Mouse (Mus musculus): ENCODE measurements around the gene Nmnat2. TPM values are rescaled to one million over a fixed set of nuclear protein-coding genes. Genes with fewer than 3 reads are reported as not detected.

Gene Nmnat2
- total RNA-seq (2021): under 1 TPM; 0.22 to 0.28 TPM

DNA sequence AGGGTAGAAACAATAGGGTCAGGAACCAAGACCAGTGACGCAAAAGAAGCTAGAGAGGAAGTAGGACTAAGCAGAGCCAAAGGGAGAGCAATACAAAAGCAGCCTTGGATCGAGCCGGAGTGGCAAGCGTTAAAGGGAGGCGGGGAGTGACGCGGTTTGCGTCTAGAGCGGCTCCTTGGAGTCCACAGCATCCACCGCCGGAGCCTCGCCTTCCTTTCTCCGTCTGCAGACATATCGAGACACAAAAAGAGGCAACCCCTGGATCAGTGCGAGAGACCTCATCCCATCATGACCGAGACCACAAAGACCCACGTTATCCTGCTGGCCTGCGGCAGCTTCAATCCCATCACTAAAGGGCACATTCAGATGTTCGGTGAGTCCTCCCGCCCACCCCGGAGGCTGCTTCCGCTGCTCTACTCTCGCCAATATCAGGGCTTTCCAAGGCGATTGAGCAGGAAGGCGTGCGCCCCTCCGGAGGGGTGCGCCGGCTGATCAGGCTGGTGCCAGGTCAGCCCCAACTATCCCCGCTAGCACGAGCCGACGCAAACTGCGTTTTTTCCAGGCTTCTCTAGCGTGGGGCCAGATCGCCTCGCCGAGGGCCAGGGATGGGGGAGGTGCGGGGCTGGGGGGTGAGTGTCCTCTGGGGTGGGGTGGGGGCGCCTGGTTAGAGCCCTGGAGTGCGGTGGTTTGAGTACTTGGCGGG, at the start of gene Nmnat2:
TSS of gene Nmnat2 (plus strand) at position 173 of the 703 bp plus-strand sequence.
- peak in 1 of 2 experiments; percentile 0 for DNase-seq
- intact Hi-C loops (cut with DNase I): no loop called here

DNA sequence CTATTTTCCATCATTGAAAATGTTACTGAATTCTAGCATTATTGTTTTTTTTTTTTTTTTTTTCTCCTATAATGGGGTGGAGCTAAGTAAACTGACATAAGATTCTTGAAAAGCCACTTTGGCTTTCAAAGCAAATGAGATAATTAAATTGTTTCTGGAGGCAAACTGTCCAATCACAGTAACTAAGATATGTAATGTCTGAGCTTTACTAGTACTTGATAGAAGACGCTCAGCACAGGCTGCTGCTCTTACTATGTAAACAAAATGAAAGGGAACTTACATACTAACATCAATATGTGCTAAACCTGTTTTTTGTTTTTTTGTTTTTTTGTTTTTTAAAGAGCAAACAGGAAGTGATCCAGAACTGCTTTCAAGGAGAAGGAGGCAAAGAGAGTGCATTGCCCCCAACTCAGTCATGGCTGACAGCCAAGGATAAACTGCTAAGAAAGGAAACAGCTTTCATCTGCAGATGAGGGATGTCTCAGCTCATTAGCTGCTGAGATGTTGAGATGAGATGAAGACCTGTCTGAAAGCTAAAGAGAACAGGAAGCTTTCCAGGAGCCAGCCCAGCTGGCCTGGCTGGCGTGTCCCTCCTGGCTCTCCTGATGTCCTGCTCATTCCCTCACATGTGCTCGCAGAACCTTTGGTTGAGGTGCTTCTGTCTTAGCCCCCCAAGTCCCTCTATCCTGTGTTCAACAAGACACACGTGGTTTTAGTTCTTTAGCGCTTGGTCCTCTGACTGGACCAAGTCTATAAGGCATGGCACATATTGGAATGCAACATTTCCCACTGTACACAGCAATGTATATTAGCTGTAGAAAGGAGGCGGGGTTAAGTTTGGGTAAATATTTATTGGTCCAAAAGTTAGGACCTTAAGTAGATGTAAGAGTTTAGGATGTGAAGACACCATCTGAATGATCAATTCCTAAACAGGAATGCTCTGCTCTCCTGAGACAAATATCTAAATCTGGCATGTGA, 41.0 kb upstream of the Nmnat2 start:
- intact Hi-C loops (cut with DNase I): no loop called here
- no peak for DNase-seq

DNA sequence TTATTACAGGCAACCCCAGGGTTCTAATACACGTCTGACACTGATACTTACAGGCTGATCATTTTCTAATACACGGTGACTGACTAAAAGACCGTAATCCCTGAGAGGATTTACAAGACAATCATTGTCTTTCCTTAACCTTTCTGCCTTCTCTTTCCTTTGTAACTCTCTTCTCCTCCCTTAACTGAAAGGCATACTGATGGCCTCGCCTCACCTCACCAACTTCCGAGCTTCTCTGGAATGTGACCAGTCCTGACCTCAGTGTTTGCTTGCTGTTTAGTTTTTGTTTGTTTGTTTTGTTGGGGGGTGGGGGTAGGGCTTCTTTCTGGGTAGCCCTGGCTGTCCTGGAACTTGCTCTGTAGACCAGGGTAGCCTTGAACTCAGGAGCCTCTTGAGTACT, 39.0 kb upstream of the Nmnat2 start:
- DNase-seq: no peak
- intact Hi-C loops (cut with DNase I): no loop called here

DNA sequence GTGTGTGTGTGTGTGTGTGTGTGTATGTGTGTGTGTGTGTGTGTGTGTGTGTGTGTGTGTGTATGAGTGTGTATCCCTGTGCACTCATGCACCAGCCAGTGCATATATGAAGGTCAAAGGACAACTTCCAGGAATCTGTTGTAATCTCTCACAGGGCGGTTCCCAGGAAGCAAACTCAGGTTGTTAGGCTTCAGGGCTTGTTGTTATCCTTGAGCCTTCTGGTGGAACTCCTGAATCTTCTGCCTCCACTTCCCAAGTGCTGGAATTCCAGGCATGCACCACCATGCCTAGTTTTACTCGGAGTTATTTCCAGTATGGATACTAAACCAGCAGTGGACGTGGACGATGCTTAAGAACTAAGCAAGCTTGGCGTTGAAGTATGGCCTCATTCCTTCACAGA, 37.9 kb upstream of the Nmnat2 start:
- DNase-seq: no peak
- intact Hi-C loops (cut with DNase I): no loop called here

DNA sequence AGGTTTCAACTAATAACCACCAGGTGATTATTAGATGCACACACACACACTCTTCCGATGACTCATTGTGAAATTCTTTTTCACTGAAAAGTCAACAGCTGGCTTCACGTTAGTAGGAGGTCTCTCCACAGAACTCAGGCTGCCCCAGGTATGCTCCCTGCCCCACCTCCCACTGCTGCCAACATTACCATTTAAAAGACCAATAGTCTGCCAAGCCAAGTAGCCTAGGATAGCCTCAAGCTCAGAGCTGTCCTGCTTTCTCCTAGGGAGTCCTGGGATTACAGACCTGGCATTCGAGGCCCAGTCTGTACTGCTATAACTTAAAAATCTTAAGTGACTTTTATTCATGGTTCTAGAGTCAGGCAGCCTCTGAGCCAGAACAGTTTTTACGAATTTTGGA, 37.2 kb upstream of the Nmnat2 start:
- DNase-seq: no peak
- intact Hi-C loops (cut with DNase I): no loop called here

DNA sequence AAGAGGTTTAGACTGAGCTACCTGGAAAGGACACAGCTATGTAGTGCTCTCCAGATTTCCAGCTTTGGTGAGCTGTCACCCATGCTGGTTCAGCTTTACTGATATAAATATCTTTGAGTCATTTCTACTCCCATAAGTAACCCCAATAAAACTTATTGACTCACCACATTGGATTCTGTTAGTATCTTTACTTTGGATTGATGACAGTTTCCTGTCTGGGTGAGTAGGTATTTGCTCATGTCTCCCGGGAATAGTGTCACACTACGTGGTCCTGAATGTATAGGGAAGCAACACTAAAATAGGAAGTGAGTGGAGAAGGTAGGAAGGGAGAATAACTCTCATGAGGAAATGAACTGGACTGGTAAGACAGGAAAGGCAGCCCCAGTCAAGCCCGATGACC, 33.0 kb upstream of the Nmnat2 start:
- no peak for DNase-seq
- intact Hi-C loops (cut with DNase I): no loop called here

DNA sequence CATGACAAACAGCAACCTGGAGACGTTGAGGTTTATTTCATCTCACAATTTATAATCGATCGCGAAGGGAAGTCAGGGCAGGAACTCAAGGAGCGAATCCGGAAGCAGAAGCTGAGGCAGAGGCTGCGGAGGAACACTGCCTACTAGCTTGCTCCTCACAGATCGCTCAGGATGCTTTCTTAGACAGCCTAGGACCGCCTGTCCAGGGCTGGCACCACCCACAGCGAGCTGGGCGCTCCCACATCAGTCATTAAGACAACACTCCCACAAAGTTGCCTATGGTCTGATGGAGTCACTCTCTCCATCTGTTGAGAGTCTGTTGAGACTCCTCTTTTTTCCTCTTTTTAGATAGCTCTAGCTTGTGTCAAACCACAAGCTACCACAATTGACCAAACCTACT, 20.8 kb upstream of the Nmnat2 start:
- intact Hi-C loops (cut with DNase I): no loop called here

DNA sequence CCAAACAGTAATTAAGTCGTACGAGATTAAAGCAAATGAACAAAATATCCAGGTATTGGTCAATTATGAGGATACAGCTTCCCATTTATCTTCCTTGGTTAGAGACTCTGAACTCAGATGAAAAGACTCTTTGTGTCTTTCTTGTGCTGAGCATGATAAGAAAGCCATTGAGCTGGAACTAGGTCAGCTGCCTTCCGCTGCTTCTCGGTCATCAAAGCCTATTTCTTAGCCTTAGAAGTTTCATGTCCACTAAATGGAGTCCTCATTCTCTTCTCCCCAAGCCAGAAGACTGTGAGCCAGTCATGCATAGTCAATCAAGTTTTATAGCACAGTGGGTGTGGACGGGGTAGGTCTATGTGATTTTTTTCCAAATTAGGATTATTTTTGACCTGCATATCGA, 19.3 kb upstream of the Nmnat2 start:
- no peak for DNase-seq
- intact Hi-C loops (cut with DNase I): no loop called here

More for the DNA sequence above, 20.8 kb upstream of the Nmnat2 start:
- no peak for DNase-seq

DNA sequence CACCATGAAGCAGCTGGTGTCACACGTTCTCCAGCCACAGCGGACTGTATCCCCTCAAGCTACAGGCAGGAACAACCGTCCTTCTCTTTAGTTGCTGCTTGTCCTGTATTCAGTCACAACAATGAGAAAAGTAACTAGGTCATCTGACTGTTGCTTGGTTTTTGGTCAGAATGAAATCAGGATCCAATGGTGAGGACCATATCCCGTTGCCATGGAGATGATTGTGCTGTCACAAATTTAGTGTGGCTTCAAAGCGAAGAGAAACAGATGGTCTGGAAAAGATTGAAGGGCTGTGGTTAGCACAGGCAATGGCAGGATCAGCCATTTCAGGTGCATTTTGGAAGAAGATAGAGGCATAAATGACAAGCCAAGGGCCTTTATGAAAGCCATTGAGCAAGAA, 18.4 kb upstream of the Nmnat2 start:
- no peak for DNase-seq
- intact Hi-C loops (cut with DNase I): no loop called here

DNA sequence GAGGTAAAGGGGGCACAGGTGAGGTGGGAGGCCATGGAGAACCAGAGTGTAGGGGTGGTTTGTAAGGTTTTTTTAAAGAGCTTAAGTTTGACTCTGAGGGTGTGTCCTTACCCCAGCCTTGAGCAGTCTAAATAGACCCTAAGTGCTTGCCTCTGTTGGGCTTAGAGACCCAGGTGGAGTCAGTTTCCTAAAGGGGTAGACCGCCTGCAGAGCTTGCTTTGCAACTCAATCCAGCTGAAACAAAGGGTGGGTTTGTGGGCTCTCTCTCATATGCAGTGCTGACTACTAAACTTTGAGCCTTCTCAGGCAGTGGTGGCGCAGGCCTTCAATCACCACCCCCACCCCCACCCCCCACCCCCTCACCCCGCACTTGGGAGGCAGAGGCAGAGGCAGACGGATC, 11.8 kb upstream of the Nmnat2 start:
- DNase-seq: no peak
- intact Hi-C loops (cut with DNase I): no loop called here

DNA sequence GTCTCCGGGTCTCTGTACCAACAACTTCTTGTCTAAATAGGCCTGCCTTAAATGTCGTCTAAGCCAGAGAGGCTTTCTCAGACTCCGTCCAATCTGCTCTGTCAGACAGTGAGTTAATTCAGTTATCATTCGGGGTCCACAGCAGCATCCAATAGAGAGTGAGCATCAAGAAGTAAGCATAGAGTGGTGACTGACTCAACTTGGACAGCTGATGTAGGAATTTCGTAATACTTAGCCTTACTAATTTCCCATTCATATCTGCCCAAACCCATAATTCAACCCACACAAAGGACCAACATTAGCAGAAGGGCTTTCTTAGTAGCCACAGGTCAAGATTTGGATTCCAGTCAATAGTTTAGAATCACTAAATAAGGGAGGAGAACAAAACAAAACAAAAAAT, 626 bp upstream of the Nmnat2 start:
- no peak for DNase-seq
- intact Hi-C loops (cut with DNase I): no loop called here

DNA sequence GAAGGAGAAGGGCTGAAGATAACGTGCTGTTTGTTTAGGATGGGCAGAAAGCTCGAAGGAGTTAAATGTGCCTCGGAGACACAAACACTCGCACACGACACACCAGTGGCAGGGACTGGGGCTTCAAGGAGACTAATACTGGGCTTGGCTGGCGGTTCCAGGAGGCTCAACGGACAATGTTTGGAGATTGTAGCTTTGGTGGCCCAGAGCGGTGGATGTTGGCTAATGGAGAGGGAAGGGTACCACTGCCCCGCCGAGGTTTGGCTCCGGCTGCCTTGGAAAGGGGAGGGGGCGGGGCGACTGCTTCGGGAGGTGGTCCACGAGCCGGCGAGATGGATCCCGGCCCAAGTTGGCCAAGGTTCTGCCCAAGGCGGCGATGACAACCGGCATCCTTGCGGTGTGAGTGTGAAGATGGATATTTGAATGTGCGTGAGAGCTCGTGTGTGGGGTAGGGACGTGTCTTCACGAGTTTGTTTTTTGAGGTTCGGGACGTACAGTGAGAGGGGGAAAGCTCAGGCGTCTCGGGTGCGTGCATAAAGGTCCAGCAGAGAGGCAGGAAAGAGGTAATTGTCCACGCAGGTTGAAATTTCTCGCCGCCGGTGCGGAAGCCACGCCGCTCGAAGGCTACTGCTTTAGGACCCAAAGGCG, 895 bp downstream of the Nmnat2 start:
- no peak for DNase-seq
- intact Hi-C loops (cut with DNase I): no loop called here

DNA sequence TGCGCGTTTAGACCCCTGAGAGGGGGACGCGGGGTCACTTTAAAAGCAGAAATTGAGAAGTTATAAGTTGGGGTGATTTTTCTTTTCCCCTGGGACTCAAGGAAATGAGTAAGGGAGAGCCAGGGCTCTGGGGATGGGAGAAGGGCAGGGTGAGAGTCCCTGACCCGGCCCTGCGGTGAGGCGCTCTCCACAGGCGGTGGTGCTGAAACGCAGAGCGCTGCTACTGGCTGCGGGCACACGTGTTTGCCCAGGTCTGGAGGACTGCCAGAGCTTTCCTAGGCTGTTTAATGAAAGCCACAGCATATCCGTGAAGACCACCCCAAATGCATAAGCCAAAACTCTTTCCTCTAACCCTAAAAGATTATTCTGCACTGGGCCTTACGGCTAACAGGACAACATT, 1.4 kb downstream of the Nmnat2 start:
- peak; percentile 49 to 66 for DNase-seq
- intact Hi-C loops (cut with DNase I): no loop called here

DNA sequence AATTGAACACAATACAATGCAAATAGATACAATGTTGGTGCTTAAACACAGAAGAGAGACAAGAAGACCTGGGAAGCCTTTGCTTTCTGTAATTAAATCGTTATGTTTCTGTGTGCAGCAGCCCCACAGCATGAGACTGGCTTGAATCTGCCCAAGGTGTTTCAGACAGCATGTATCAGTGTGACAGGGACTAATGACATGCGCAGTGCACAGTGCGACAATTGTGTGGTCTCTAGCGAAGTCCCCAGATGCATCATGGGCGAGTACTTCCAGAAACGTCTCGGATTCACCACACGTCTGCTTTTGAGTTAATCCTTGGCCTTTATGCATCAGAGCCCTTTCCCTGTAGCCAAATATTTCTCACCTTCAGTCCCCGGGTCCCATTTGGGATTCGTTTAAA, 9.6 kb downstream of the Nmnat2 start:
- no peak for DNase-seq
- intact Hi-C loops (cut with DNase I): no loop called here

DNA sequence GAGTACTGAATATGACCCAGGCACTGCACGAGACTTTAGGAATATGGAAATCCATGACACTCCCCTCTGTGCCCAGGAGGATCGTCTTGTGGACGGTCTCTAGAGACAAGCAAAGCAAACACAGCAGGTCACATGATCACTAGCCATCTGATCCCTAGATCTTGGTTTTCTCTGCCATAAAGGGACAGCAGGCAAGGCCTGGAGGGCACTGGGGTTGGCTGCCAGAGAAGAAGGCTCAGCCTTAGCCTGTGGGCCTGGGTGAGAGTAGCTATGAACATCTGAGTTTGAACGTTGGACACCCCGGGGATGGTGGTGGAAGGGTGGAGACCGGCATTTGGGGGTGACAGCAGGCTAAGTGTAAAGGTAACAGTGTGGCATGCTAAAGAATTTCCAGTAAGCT, 11.4 kb downstream of the Nmnat2 start:
- no peak for DNase-seq
- intact Hi-C loops (cut with DNase I): no loop called here

DNA sequence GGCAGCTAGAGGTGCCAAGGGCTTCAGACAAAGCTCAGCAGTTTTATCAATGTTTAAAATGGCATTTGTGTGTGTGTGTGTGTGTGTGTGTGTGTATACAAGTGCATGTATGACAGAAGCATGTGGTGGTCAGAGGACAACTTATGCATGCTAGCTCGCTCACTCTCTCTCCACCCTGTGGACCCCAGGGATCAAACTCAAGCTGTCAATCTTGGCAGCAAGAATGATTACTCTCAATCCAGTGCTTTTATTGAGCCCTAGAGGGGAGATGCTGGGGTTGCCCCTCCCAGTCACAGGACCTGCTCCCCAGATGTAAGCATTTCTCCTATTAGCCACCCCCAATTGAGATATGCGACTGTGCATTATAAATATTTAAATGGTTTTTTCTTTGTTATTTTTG, 11.9 kb downstream of the Nmnat2 start:
- no peak for DNase-seq
- intact Hi-C loops (cut with DNase I): no loop called here

DNA sequence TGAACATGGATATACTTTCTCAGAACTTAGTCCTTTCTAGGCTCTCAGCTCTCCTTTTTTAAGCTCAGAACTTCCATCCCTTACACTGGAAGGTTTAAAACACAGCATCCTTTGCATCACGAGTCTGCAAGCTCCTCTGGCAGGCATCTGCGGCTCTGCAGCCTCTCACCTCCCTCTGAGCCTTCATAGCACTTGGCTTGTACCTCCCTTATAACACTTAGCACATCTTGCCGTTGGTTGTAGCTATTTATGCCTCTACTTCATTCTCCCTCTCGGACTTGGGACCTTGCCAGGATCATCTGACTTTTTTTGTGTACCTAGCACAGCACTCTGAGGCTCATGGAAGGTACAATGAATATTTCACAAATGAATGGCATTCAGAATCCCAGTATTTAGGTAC, 14.3 kb downstream of the Nmnat2 start:
- no peak for DNase-seq
- intact Hi-C loops (cut with DNase I): no loop called here

DNA sequence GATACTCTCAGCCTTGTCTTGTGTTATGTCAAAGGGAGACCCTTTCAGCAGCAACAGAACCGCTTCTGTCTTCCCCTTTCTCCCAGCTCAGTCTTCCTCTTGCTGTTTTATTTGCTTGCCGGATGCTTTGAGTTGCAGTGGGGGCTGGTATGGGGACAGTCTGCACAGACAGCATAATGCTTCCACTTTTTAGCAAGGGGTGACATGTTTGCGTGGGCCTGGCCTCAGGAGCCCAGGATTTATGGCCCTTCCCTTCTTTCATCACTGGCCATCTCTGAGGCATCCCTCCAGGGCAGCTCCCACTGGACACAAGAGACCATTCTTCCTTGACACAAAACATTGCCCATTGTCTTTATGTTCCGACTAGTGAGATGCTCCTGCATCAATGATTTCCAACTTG, 18.2 kb downstream of the Nmnat2 start:
- intact Hi-C loops (cut with DNase I): no loop called here
- DNase-seq: no peak

DNA sequence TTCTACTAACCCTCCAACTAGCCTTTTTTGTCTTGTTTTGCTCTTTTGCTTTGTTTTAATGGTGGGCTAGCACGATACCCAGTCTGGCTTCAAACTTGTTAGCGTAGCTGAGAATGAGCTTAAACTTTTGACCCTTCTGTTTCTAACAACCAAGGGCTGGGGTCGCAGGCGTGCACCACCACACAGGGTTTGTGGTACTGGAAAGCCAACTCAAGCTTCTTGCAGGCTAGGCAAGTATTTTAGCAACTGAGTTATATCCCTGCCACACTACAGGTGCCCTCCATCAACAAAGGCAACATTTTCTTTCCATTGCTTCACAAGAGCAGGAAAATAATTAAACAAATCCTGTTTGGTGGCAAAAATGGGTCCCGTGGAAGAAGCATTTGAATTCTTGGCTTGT, 18.6 kb downstream of the Nmnat2 start:
- intact Hi-C loops (cut with DNase I): no loop called here
- DNase-seq: no peak

DNA sequence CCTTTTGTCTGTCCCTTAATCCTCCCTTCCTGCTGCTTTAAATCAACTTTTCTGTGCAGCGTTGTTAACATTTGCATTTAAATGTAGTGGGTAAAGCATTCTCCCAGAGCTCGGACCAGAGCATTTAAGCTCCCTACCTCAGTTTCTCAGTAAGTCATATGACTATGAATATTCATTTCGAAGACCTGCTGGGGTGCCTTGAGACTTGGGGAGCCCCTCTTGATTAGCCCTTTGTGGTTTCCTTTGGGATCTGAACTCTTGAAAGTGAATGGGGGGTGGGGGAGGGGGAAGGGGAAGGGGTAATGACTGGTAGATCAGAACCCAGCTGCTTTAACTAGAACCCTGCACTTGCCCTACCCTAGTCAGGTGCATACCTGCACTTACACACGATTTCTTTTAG, 19.1 kb downstream of the Nmnat2 start:
- DNase-seq: no peak
- intact Hi-C loops (cut with DNase I): no loop called here

DNA sequence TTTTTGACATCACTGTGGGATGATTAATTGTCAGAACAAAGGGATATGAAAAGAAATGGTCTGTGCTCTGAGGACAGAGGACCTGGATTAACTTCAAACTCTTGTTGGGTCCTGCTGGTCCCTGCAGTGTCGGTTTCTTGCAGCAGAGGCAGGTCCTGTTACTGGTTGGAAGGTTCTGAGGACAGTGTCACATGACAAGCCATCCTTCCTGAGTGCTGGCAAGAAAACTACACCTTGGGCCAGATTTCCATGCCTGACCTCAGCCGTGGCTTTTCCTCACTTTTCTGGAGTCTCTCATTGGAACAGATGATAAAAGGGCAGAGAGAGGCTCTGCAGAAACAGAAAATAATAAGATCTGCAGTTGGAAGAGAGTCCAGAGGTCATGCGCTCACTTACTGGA, 20.4 kb downstream of the Nmnat2 start:
- DNase-seq: no peak
- intact Hi-C loops (cut with DNase I): no loop called here

DNA sequence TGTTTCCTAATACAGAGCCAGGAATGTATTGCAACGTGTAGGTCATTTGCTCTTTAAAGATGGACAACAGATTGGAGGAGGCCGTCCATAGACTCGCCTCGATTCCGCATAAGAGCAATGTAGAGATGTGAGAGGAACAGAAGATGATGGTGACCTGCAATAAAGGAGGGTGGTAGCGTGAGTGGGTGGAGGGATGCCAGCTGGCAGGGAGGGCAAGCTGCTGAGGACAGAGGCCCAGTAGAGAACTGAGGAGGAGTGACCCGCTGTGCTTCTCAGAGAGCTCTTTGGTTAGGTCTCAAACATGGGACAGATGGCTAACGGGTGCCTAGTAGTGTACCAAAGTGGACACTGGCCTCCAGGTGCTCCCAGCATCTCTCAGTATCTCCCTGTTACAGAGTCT, 23.9 kb downstream of the Nmnat2 start:
- no peak for DNase-seq
- intact Hi-C loops (cut with DNase I): no loop called here
